In genomic region chr8:95878176-95878962, GRCm38 (mm10) we compare ENCODE assay signal across 9 mouse cellular contexts. TPM values are rescaled to one million over a fixed set of nuclear protein-coding genes. Genes with fewer than 3 reads are reported as not detected.
DNase-seq lines count a peak whose midpoint lies in the region; ATAC-seq and TF ChIP-seq lines count a peak whose summit lies in the region.
"Had no signal": no experiment of that assay in that cellular context is flagged by ENCODE, and none has a peak within 500 bp of the region (broad histone marks: within the 10 kb centered on the region; RNA-seq: fewer than 3 reads in every experiment).

No protein-coding gene starts in this region.

- no peak overlapping the region for H3K27ac ChIP-seq in MEL (ENCODE audit: control insufficient read depth, low read depth, low read length)
- peak overlapping the region; percentile 81 for H3K27ac ChIP-seq in heart, embryonic 15.5 days
- peak overlapping the region; percentile 44 for H3K27ac ChIP-seq in midbrain, embryonic 11.5 days (ENCODE audit: low read depth, low read length)
- no peak overlapping the region for H3K27ac ChIP-seq in stomach, embryonic 15.5 days
- H3K27ac ChIP-seq: liver, embryonic 14.5 days had no signal

- H3K9me3 ChIP-seq in MEL (replicated peaks; ENCODE audit: insufficient read depth, low read length), result no peaks in the 10 kb centered on the region
- H3K9me3 ChIP-seq in heart, embryonic 15.5 days (replicated peaks), result no peaks in the 10 kb centered on the region
- no peaks in the 10 kb centered on the region for H3K9me3 ChIP-seq in midbrain, embryonic 11.5 days (ENCODE audit: control insufficient read depth, low read length)
- no peaks in the 10 kb centered on the region for H3K9me3 ChIP-seq in stomach, embryonic 15.5 days

- TF ChIP-seq RAD21 in MEL (IDR thresholded peaks at IDR 0.05; ENCODE audit: low read depth, low read length), result no peak

- H3K4me1 ChIP-seq in MEL (ENCODE audit: control insufficient read depth in 1 of 2, insufficient read depth in 2 of 2, low read length in 2 of 2), result peaks cover 0 to 4% of the 10 kb centered on the region in 2 experiments; a peak in 1 of 4 replicates
- H3K4me1 ChIP-seq in heart, embryonic 15.5 days (replicated peaks), result peaks cover 19% of the 10 kb centered on the region
- peaks cover 4% of the 10 kb centered on the region for H3K4me1 ChIP-seq in midbrain, embryonic 11.5 days (ENCODE audit: control insufficient read depth, insufficient read depth, low read length)
- no peaks in the 10 kb centered on the region for H3K4me1 ChIP-seq in stomach, embryonic 15.5 days

- peaks cover 27% of the 10 kb centered on the region for H3K79me2 ChIP-seq in MEL (ENCODE audit: control insufficient read depth, insufficient read depth, low read length, poor library complexity)

- peak; percentile 75 for ATAC-seq in common myeloid progenitor, adult 5-6 weeks (replicated peaks; ENCODE audit: low read depth, poor library complexity, severe bottlenecking)
- 0 out of 2 replicates have a peak, but pooled peaks have one; percentile 19 for ATAC-seq in heart, embryonic 15.5 days (replicated peaks; ENCODE audit: insufficient number of reproducible peaks, insufficient read depth, low FRiP score, low read depth)
- peak; percentile 57; the same call in 1 of the 2 replicates for ATAC-seq in midbrain, embryonic 11.5 days (ENCODE audit: low FRiP score)
- ATAC-seq in stomach, embryonic 15.5 days (ENCODE audit: insufficient read depth, low FRiP score, low read depth), result peak; percentile 35; the same call in 1 of the 2 replicates

- intact Hi-C loops in heart, postnatal 25 days (cut with DNase I), result no loop called here

- no peak overlapping the region for H3K9ac ChIP-seq in MEL (ENCODE audit: control insufficient read depth, low read depth, low read length, poor library complexity, severe bottlenecking)
- peak overlapping the region; percentile 6; the same call in 1 of the 2 replicates for H3K9ac ChIP-seq in heart, embryonic 15.5 days
- H3K9ac ChIP-seq in midbrain, embryonic 11.5 days (ENCODE audit: low read length), result no peak overlapping the region
- no peak overlapping the region for H3K9ac ChIP-seq in stomach, embryonic 15.5 days
- H3K9ac ChIP-seq: liver, embryonic 14.5 days had no signal

- no peaks in the 10 kb centered on the region for H3K27me3 ChIP-seq in MEL (ENCODE audit: control insufficient read depth in 1 of 2, insufficient read depth in 2 of 2, low read length in 2 of 2)
- H3K27me3 ChIP-seq in heart, embryonic 15.5 days, result no peaks in the 10 kb centered on the region
- no peaks in the 10 kb centered on the region for H3K27me3 ChIP-seq in midbrain, embryonic 11.5 days (ENCODE audit: control insufficient read depth, insufficient read depth, low read length)
- H3K27me3 ChIP-seq in stomach, embryonic 15.5 days (replicated peaks), result no peaks in the 10 kb centered on the region

- peaks cover 3 to 25% of the 10 kb centered on the region in 2 experiments for H3K36me3 ChIP-seq in MEL (ENCODE audit: control insufficient read depth in 1 of 2, insufficient read depth in 2 of 2, low read length in 2 of 2)
- H3K36me3 ChIP-seq in heart, embryonic 15.5 days, result peaks cover 41% of the 10 kb centered on the region
- H3K36me3 ChIP-seq in midbrain, embryonic 11.5 days (ENCODE audit: control insufficient read depth, insufficient read depth, low read length), result peaks cover 11% of the 10 kb centered on the region
- peaks cover 20% of the 10 kb centered on the region for H3K36me3 ChIP-seq in stomach, embryonic 15.5 days

- TF ChIP-seq CTCF in MEL (IDR thresholded peaks at IDR 0.05 in 2 of 3, conservative IDR thresholded peaks at IDR 0.05 in 1 of 3; ENCODE audit: control insufficient read depth in 1 of 3, insufficient read depth in 1 of 3, low read depth in 2 of 3, low read length in 3 of 3, poor library complexity in 1 of 3, severe bottlenecking in 1 of 3), result no peak

- no peak for TF ChIP-seq EP300 in MEL (IDR thresholded peaks at IDR 0.05; ENCODE audit: low read depth in 1 of 2, low read length in 2 of 2)

- 34% methylated on average over 12 of the region's 12 CpGs for WGBS in heart, embryonic 15.5 days
- WGBS in midbrain, embryonic 11.5 days, result 55% methylated on average over 12 of the region's 12 CpGs
- 54% methylated on average over 12 of the region's 12 CpGs for WGBS in stomach, embryonic 15.5 days

- peak; percentile 94 for DNase-seq in heart, adult 11 months
- no peak for DNase-seq in heart, postnatal 25 days (ENCODE audit: low spot score)
- DNase-seq in MEL (ENCODE audit: low read depth, low spot score), result peak; percentile 42
- peak; percentile 67 for DNase-seq in kidney, postnatal 14 days
- peak; percentile 89 for DNase-seq in midbrain, embryonic 11.5 days (ENCODE audit: low spot score, missing footprints)

- TF ChIP-seq POLR2A in MEL (IDR thresholded peaks at IDR 0.05; ENCODE audit: control insufficient read depth in 1 of 2, insufficient read depth in 1 of 2, low read depth in 1 of 2, low read length in 2 of 2, poor library complexity in 1 of 2), result no peak

- no peak overlapping the region for H3K4me3 ChIP-seq in MEL (ENCODE audit: control insufficient read depth in 1 of 2, insufficient read depth in 1 of 2, low read depth in 2 of 2, low read length in 2 of 2)
- H3K4me3 ChIP-seq in heart, embryonic 15.5 days, result peak overlapping the region; percentile 38
- no peak overlapping the region for H3K4me3 ChIP-seq in midbrain, embryonic 11.5 days (ENCODE audit: low read depth, low read length)
- H3K4me3 ChIP-seq in stomach, embryonic 15.5 days (replicated peaks), result no peak overlapping the region

- peak overlapping the region; percentile 59 for H3K4me2 ChIP-seq in heart, embryonic 15.5 days
- H3K4me2 ChIP-seq in midbrain, embryonic 11.5 days, result peak overlapping the region; percentile 32
- peak overlapping the region; percentile 6 for H3K4me2 ChIP-seq in stomach, embryonic 15.5 days

TF ChIP-seq in MEL, 35 proteins besides CTCF, POLR2A, EP300 and RAD21 (continues in another document):
- TF ChIP-seq TCF12 (IDR thresholded peaks at IDR 0.05; ENCODE audit: low read depth, low read length) (no peak), MEF2A (IDR thresholded peaks at IDR 0.05; ENCODE audit: extremely low read depth, insufficient replicate concordance, low read depth, low read length, poor library complexity, severe bottlenecking) (no peak), ELF1 (IDR thresholded peaks at IDR 0.05; ENCODE audit: low read depth, low read length) (no peak), POLR2AphosphoS2 (IDR thresholded peaks at IDR 0.05; ENCODE audit: low read length) (no peak), MAFK (IDR thresholded peaks at IDR 0.05; ENCODE audit: borderline replicate concordance, low read depth, low read length) (no peak), MYB (IDR thresholded peaks at IDR 0.05; ENCODE audit: low read depth, low read length) (no peak), BHLHE40 (IDR thresholded peaks at IDR 0.05; ENCODE audit: borderline replicate concordance, low read depth, low read length) (no peak), GABPA (IDR thresholded peaks at IDR 0.05; ENCODE audit: low read depth, low read length) (no peak), MAX (IDR thresholded peaks at IDR 0.05; ENCODE audit: low read length) (no peak), UBTF (IDR thresholded peaks at IDR 0.05; ENCODE audit: borderline replicate concordance, insufficient read depth, low read depth, low read length) (no peak), HCFC1 (IDR thresholded peaks at IDR 0.05; ENCODE audit: low read depth, low read length) (no peak), POLR2AphosphoS5 (IDR thresholded peaks at IDR 0.05; ENCODE audit: borderline replicate concordance, low read depth, low read length) (no peak), RCOR1 (IDR thresholded peaks at IDR 0.05; ENCODE audit: low read depth, low read length) (no peak), ZMIZ1 (IDR thresholded peaks at IDR 0.05; ENCODE audit: low read depth, low read length) (no peak), CHD1 (IDR thresholded peaks at IDR 0.05; ENCODE audit: low read depth, low read length) (no peak), ETS1 (IDR thresholded peaks at IDR 0.05; ENCODE audit: low read depth, low read length) (no peak), MXI1 (IDR thresholded peaks at IDR 0.05; ENCODE audit: low read depth, low read length) (no peak), SIN3A (IDR thresholded peaks at IDR 0.05; ENCODE audit: low read length) (no peak), ZC3H11A (IDR thresholded peaks at IDR 0.05; ENCODE audit: low read depth, low read length) (no peak)

RNA-seq across cellular contexts. Expression of gene Got2, which starts 10.0 kb away (rescaled TPM):
- total RNA-seq in heart, postnatal 25 days (2021), result 100 to 1,000 TPM; 828 to 869 TPM
- 179 and 209 TPM in 2 replicates for total RNA-seq in MEL (2012; rRNA removed)
- polyA plus RNA-seq in MEL (2012; ENCODE audit: insufficient read depth in 1 of 2, insufficient read length in 2 of 2, low read depth in 1 of 2, low replicate concordance in 2 of 2, missing spikeins in 1 of 2), result 100 to 1,000 TPM; 105 to 421 TPM
- 102 and 113 TPM in 2 replicates for total RNA-seq in common myeloid progenitor, adult 5-6 weeks (2017)
- polyA plus RNA-seq in heart, embryonic 15.5 days (2015; fragmentation: Nextera tagmentation; extraction: Ambion mirVana), result 355 and 390 TPM in 2 replicates
- 84.1 and 88.6 TPM in 2 replicates for polyA plus RNA-seq in midbrain, embryonic 11.5 days (2014; fragmentation: Nextera tagmentation; extraction: Ambion mirVana)
- polyA plus RNA-seq in stomach, embryonic 15.5 days (2015; fragmentation: Nextera tagmentation; extraction: Ambion mirVana), result 162 and 173 TPM in 2 replicates

RNA-seq across cellular contexts. Expression of gene Slc38a7, which starts 25.0 kb away (rescaled TPM):
- total RNA-seq in heart, postnatal 25 days (2021), result 10 to 100 TPM; 11.5 to 13.0 TPM
- 2.5 and 3.4 TPM in 2 replicates for total RNA-seq in MEL (2012; rRNA removed)
- 1 to 10 TPM in 1 of 2 experiments, not detected in 1; 6.5 TPM for polyA plus RNA-seq in MEL (2012; ENCODE audit: insufficient read depth in 1 of 2, insufficient read length in 2 of 2, low read depth in 1 of 2, low replicate concordance in 2 of 2, missing spikeins in 1 of 2)
- 1.4 and 2.9 TPM in 2 replicates for total RNA-seq in common myeloid progenitor, adult 5-6 weeks (2017)
- polyA plus RNA-seq in heart, embryonic 15.5 days (2015; fragmentation: Nextera tagmentation; extraction: Ambion mirVana), result 10.1 and 13.7 TPM in 2 replicates
- 16.5 and 17.2 TPM in 2 replicates for polyA plus RNA-seq in midbrain, embryonic 11.5 days (2014; fragmentation: Nextera tagmentation; extraction: Ambion mirVana)
- 13.2 and 16.7 TPM in 2 replicates for polyA plus RNA-seq in stomach, embryonic 15.5 days (2015; fragmentation: Nextera tagmentation; extraction: Ambion mirVana)

RNA-seq across cellular contexts. Expression of gene Sap18b, which starts 53.2 kb away (rescaled TPM):
- total RNA-seq in heart, postnatal 25 days (2021), result 10 to 100 TPM; 84.4 to 96.1 TPM
- 157 and 182 TPM in 2 replicates for total RNA-seq in MEL (2012; rRNA removed)
- polyA plus RNA-seq in MEL (2012; ENCODE audit: insufficient read depth in 1 of 2, insufficient read length in 2 of 2, low read depth in 1 of 2, low replicate concordance in 2 of 2, missing spikeins in 1 of 2), result 100 to 1,000 TPM in 1 of 2 experiments, not detected in 1; 354 TPM
- 290 and 291 TPM in 2 replicates for total RNA-seq in common myeloid progenitor, adult 5-6 weeks (2017)
- polyA plus RNA-seq in heart, embryonic 15.5 days (2015; fragmentation: Nextera tagmentation; extraction: Ambion mirVana), result 216 and 275 TPM in 2 replicates
- 398 and 408 TPM in 2 replicates for polyA plus RNA-seq in midbrain, embryonic 11.5 days (2014; fragmentation: Nextera tagmentation; extraction: Ambion mirVana)
- 346 and 356 TPM in 2 replicates for polyA plus RNA-seq in stomach, embryonic 15.5 days (2015; fragmentation: Nextera tagmentation; extraction: Ambion mirVana)

Comparison
In these comparisons a context has a peak if more than half of its experiments do, and no peak if none do; other contexts are left out.
1. H3K27ac ChIP-seq: peak in heart, embryonic 15.5 days (single experiment) and midbrain, embryonic 11.5 days (single experiment); none in MEL (single experiment) and stomach, embryonic 15.5 days (single experiment).
2. ATAC-seq: peak in every context shown above with its lines; median percentile 75 in common myeloid progenitor, adult 5-6 weeks; 57 in midbrain, embryonic 11.5 days; 35 in stomach, embryonic 15.5 days; 19 in heart, embryonic 15.5 days.
3. H3K4me2 ChIP-seq: peak in every context shown above with its lines; median percentile 59 in heart, embryonic 15.5 days; 32 in midbrain, embryonic 11.5 days; 6 in stomach, embryonic 15.5 days.